22 mouse cellular contexts compared by ENCODE assay signal in genomic region chr17:32269151-32269550, GRCm38 (mm10). TPM values are rescaled to one million over a fixed set of nuclear protein-coding genes. Genes with fewer than 3 reads are reported as not detected.
A peak's percentile ranks its signal among the peaks of the same experiment; 100 is the strongest.
DNase-seq lines count a peak whose midpoint lies in the region; ATAC-seq and TF ChIP-seq lines count a peak whose summit lies in the region.
"Had no signal": no experiment of that assay in that cellular context is flagged by ENCODE, and none has a peak within 500 bp of the region (broad histone marks: within the 10 kb centered on the region; RNA-seq: fewer than 3 reads in every experiment).

No protein-coding gene starts in this region.

- no peak overlapping the region for H3K4me3 ChIP-seq in heart, postnatal 0 days (ENCODE audit: low read depth, low read length)
- no peak overlapping the region for H3K4me3 ChIP-seq in lung, adult 2 months (replicated peaks; ENCODE audit: extremely low read depth, low read depth, low read length)
- H3K4me3 ChIP-seq: embryonic facial prominence, embryonic 10.5 days; embryonic facial prominence, embryonic 13.5 days; erythroblast, embryonic 14.5 days; forebrain, embryonic 12.5 days; forebrain, embryonic 15.5 days; heart, adult 2 months; heart, embryonic 10.5 days; hindbrain, embryonic 10.5 days; hindbrain, embryonic 13.5 days; intestine, embryonic 15.5 days had no signal

- peaks cover 3% of the 10 kb centered on the region; the same call in 1 of the 2 replicates for H3K36me3 ChIP-seq in heart, postnatal 0 days (replicated peaks; ENCODE audit: control insufficient read depth, insufficient read depth, low read length)
- H3K36me3 ChIP-seq: embryonic facial prominence, embryonic 13.5 days; forebrain, embryonic 12.5 days; forebrain, embryonic 15.5 days; heart, embryonic 10.5 days; hindbrain, embryonic 13.5 days; intestine, embryonic 15.5 days had no signal

- peaks cover 46% of the 10 kb centered on the region for H3K4me1 ChIP-seq in heart, postnatal 0 days (ENCODE audit: control insufficient read depth, insufficient read depth)
- H3K4me1 ChIP-seq in lung, adult 2 months (ENCODE audit: control insufficient read depth, insufficient read depth, low read length): peaks cover 30% of the 10 kb centered on the region
- H3K4me1 ChIP-seq: embryonic facial prominence, embryonic 10.5 days; embryonic facial prominence, embryonic 13.5 days; forebrain, embryonic 12.5 days; hindbrain, embryonic 10.5 days; hindbrain, embryonic 13.5 days; intestine, embryonic 15.5 days had no signal

- ATAC-seq in heart, postnatal 0 days (ENCODE audit: insufficient read depth, low read depth): no peak
- peak; percentile 14; the same call in 1 of the 2 replicates for ATAC-seq in granulocyte monocyte progenitor cell, adult 5-6 weeks (replicated peaks; ENCODE audit: poor library complexity, severe bottlenecking)
- ATAC-seq: activated CD4-positive, CD25-positive, alpha-beta regulatory T cell, adult 4 months; forebrain, embryonic 15.5 days; intestine, embryonic 15.5 days had no signal

- peak overlapping the region; percentile 75 for H3K27ac ChIP-seq in heart, postnatal 0 days (ENCODE audit: low read depth)
- H3K27ac ChIP-seq: embryonic facial prominence, embryonic 10.5 days; embryonic facial prominence, embryonic 13.5 days; forebrain, embryonic 12.5 days; forebrain, embryonic 15.5 days; heart, embryonic 10.5 days; hindbrain, embryonic 10.5 days; hindbrain, embryonic 13.5 days; intestine, embryonic 15.5 days had no signal

- no peak overlapping the region for H3K9ac ChIP-seq in heart, postnatal 0 days (replicated peaks; ENCODE audit: low read depth, low read length)
- H3K9ac ChIP-seq: embryonic facial prominence, embryonic 13.5 days; forebrain, embryonic 12.5 days; forebrain, embryonic 15.5 days; hindbrain, embryonic 13.5 days; intestine, embryonic 15.5 days had no signal

- no peak for DNase-seq in heart, postnatal 0 days (ENCODE audit: low spot score)
- DNase-seq in heart, adult 11 months: no peak
- peak; percentile 52 for DNase-seq in MEL-GATA-1-ER (ENCODE audit: extremely low read depth, low read depth)
- DNase-seq in lung, adult 2 months: no peak
- no peak for DNase-seq in B cell, adult 2 months
- no peak for DNase-seq in layer of hippocampus, postnatal 14 days (ENCODE audit: low spot score in 2 of 2)
- DNase-seq: embryo, embryonic 11 days; gastrocnemius, postnatal 14 days; heart, postnatal 36 days; kidney, adult 11 months had no signal

- H3K9me3 ChIP-seq in heart, postnatal 0 days (replicated peaks; ENCODE audit: control insufficient read depth, low read length): no peaks in the 10 kb centered on the region
- H3K9me3 ChIP-seq: embryonic facial prominence, embryonic 10.5 days; embryonic facial prominence, embryonic 13.5 days; forebrain, embryonic 12.5 days; forebrain, embryonic 15.5 days; heart, embryonic 10.5 days; hindbrain, embryonic 10.5 days; hindbrain, embryonic 13.5 days; intestine, embryonic 15.5 days had no signal

- TF ChIP-seq CTCF in heart, postnatal 0 days (IDR thresholded peaks at IDR 0.05; ENCODE audit: low read depth): no peak
- TF ChIP-seq CTCF in lung, adult 2 months (IDR thresholded peaks at IDR 0.05; ENCODE audit: insufficient read depth, low read length): no peak

- no peaks in the 10 kb centered on the region for H3K27me3 ChIP-seq in heart, postnatal 0 days (ENCODE audit: control insufficient read depth, insufficient read depth, low read length)
- H3K27me3 ChIP-seq: embryonic facial prominence, embryonic 13.5 days; forebrain, embryonic 12.5 days; forebrain, embryonic 15.5 days; hindbrain, embryonic 13.5 days; intestine, embryonic 15.5 days had no signal

- no peak for TF ChIP-seq EP300 in heart, postnatal 0 days (IDR thresholded peaks at IDR 0.05; ENCODE audit: low read depth)

- no peak for TF ChIP-seq POLR2A in lung, adult 2 months (IDR thresholded peaks at IDR 0.05; ENCODE audit: borderline replicate concordance, extremely low read depth, low read depth, low read length)

- H3K4me2 ChIP-seq in heart, postnatal 0 days (ENCODE audit: low read depth, low read length): no peak overlapping the region
- H3K4me2 ChIP-seq: embryonic facial prominence, embryonic 13.5 days; forebrain, embryonic 12.5 days; forebrain, embryonic 15.5 days; hindbrain, embryonic 13.5 days; intestine, embryonic 15.5 days had no signal

- WGBS in heart, postnatal 0 days: 78% methylated on average over 7 of the region's 7 CpGs
- WGBS in lung, adult 2 months: 66% methylated on average over 7 of the region's 7 CpGs

RNA-seq across cellular contexts. Expression of gene Brd4, which starts 15.4 kb away (rescaled TPM):
- total RNA-seq in heart, postnatal 0 days (2014; rRNA removed; ENCODE audit: low replicate concordance): 13.0 and 15.0 TPM in 2 replicates
- polyA plus RNA-seq in heart, postnatal 0 days (2015; fragmentation: Nextera tagmentation; extraction: Ambion mirVana): 26.8 and 28.1 TPM in 2 replicates
- 116 and 144 TPM in 2 replicates for total RNA-seq in granulocyte monocyte progenitor cell, adult 5-6 weeks (2014; fragmentation: Nextera tagmentation)
- total RNA-seq in granulocyte monocyte progenitor cell, adult 5-6 weeks (2017): 14.4 and 22.2 TPM in 2 replicates
- 32.8 and 35.2 TPM in 2 replicates for polyA plus RNA-seq in lung, adult 2 months (2012; rRNA removed)
- total RNA-seq in layer of hippocampus, postnatal 14 days (2021): 100 to 1,000 TPM; 118 to 125 TPM

RNA-seq across cellular contexts. Expression of gene Akap8, which starts 51.9 kb away (rescaled TPM):
- 65.8 and 110 TPM in 2 replicates for total RNA-seq in heart, postnatal 0 days (2014; rRNA removed; ENCODE audit: low replicate concordance)
- 31.0 and 40.2 TPM in 2 replicates for polyA plus RNA-seq in heart, postnatal 0 days (2015; fragmentation: Nextera tagmentation; extraction: Ambion mirVana)
- 58.2 and 92.9 TPM in 2 replicates for total RNA-seq in granulocyte monocyte progenitor cell, adult 5-6 weeks (2014; fragmentation: Nextera tagmentation)
- 125 and 132 TPM in 2 replicates for total RNA-seq in granulocyte monocyte progenitor cell, adult 5-6 weeks (2017)
- 63.3 and 77.5 TPM in 2 replicates for polyA plus RNA-seq in lung, adult 2 months (2012; rRNA removed)
- 10 to 100 TPM; 83.8 to 86.1 TPM for total RNA-seq in layer of hippocampus, postnatal 14 days (2021)
